Mouse (Mus musculus) stomach, embryonic 14.5 days (tissue): ENCODE results near the gene Lepr. TPM values are rescaled to one million over a fixed set of nuclear protein-coding genes. Genes with fewer than 3 reads are reported as not detected.

Source experiments
- ATAC-seq: fragments of 200-750 bp; cut with Nextera tagmentation; 2 replicates; pipeline ENCODE4 v1.8.0; 2017; ENCODE audit warnings: low read depth, moderate TSS enrichment; ENCODE audit not compliant: insufficient number of reproducible peaks, insufficient read depth, low FRiP score
- H3K27ac ChIP-seq: fragments of 300-500 bp; sonication (generic); 2 replicates; pipeline ENCODE4 v1.5.1; 2014; ENCODE audit warnings: mild to moderate bottlenecking, low read length, moderate library complexity, mixed read lengths
- H3K27me3 ChIP-seq: fragments of 300-500 bp; sonication (generic); 2 replicates; pipeline ENCODE4 v1.6.1; 2014; ENCODE audit warnings: low read length, control low read depth, mixed read lengths; ENCODE audit not compliant: control insufficient read depth, insufficient read depth
- H3K36me3 ChIP-seq: fragments of 300-500 bp; sonication (generic); 2 replicates; pipeline ENCODE4 v1.6.1; 2014; ENCODE audit warnings: mild to moderate bottlenecking, control low read depth, low read length, moderate library complexity, mixed read lengths; ENCODE audit not compliant: control insufficient read depth, insufficient read depth
- H3K4me1 ChIP-seq: fragments of 300-500 bp; sonication (generic); 2 replicates; pipeline ENCODE4 v1.6.1; 2014; ENCODE audit warnings: low read length, control low read depth, mixed read lengths; ENCODE audit not compliant: control insufficient read depth, insufficient read depth
- H3K4me2 ChIP-seq: fragments of 300-500 bp; sonication (generic); replicated peaks from 2 replicates; pipeline ENCODE4 v1.6.1; 2014; ENCODE audit warnings: low read depth, low read length, control low read depth
- H3K4me3 ChIP-seq: fragments of 300-500 bp; sonication (generic); 2 replicates; pipeline ENCODE4 v1.5.1; 2014; ENCODE audit warnings: low read depth, low read length, control low read depth
- H3K9ac ChIP-seq: fragments of 300-500 bp; sonication (generic); replicated peaks from 2 replicates; pipeline ENCODE4 v1.6.1; 2014; ENCODE audit warnings: low read depth, mild to moderate bottlenecking, control low read depth, low read length, moderate library complexity, mixed read lengths
- H3K9me3 ChIP-seq: fragments of 300-500 bp; sonication (generic); 2 replicates; pipeline ENCODE4 v1.6.1; 2016; ENCODE audit warnings: low read depth, low read length, control low read depth; ENCODE audit not compliant: control insufficient read depth
- WGBS: fragments of 180-500 bp; shearing (Covaris S2); extraction: QIAGEN DNeasy Blood & Tissue Kit; methylation state at CpG from one replicate; pipeline ENCODE4 v1.1.7; 2014; 5-methylcytosine and 5-hydroxymethylcytosine counted together
- polyA plus RNA-seq: library from polyadenylated mRNA; unstranded; fragments of >200 nt; fragmentation: Nextera tagmentation; extraction: Ambion mirVana; gene quantifications from 2 replicates; pipeline ENCODE4 v1.2.1, GENCODE M21; 2014

Lepr gene
- polyA plus RNA-seq, 1 experiment from 2014 or later = 3.7 TPM

DNA sequence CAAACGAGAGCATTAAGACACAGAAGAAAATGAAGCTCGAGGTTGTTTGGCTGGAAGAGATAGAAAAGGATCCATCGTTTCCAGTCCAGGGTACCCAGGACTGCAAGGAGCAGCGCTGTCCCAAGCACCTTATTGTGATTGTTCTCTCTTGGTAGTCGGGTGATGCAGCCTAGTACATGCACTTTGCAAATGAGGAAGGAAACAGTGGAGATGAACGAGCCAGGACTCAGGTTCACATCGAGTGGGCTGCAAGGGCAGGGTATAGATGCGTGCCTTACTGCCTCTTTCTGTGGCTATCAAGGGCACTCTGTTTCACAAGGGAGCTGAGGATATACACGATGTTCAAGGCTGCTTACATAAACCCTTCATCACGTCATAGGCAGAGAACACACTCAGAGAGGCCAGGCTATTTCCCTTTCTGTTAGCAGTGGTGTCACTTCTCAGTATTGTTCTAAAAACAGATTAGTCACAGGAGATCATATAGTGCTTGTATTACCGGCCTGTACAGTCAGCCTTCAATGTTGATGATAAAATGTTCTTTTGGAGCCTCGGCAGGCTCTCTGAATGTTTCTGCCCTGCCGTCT lies 30.9 kb upstream of the Lepr start:
- no peak overlapping the region for H3K27ac ChIP-seq
- ATAC-seq = no peak
- 76% methylated on average over 13 of the region's 13 CpGs for WGBS
- no peaks in the 10 kb centered on the region for H3K9me3 ChIP-seq
- no peaks in the 10 kb centered on the region for H3K36me3 ChIP-seq
- no peak overlapping the region for H3K9ac ChIP-seq
- H3K4me3 ChIP-seq = no peak overlapping the region
- H3K4me1 ChIP-seq = no peaks in the 10 kb centered on the region
- H3K27me3 ChIP-seq = no peaks in the 10 kb centered on the region
- H3K4me2 ChIP-seq = no peak overlapping the region

GRCm38 (mm10) chr4:101689241-101689640 lies 28.0 kb upstream of the Lepr start:
- no peak overlapping the region for H3K9ac ChIP-seq
- H3K9me3 ChIP-seq = no peaks in the 10 kb centered on the region
- ATAC-seq = no peak
- no peaks in the 10 kb centered on the region for H3K36me3 ChIP-seq
- WGBS = 88% methylated on average over 4 of the region's 4 CpGs
- H3K4me2 ChIP-seq = no peak overlapping the region
- H3K4me1 ChIP-seq = no peaks in the 10 kb centered on the region
- no peaks in the 10 kb centered on the region for H3K27me3 ChIP-seq
- H3K27ac ChIP-seq = no peak overlapping the region
- no peak overlapping the region for H3K4me3 ChIP-seq

- Histone ChIP-seq H3K27me3 (no peaks in the 10 kb centered on the region), H3K9ac (no peak overlapping the region), H3K4me3 (no peak overlapping the region), H3K36me3 (no peaks in the 10 kb centered on the region), H3K4me2 (no peak overlapping the region), H3K27ac (no peak overlapping the region), H3K4me1 (no peaks in the 10 kb centered on the region), H3K9me3 (no peaks in the 10 kb centered on the region)
- WGBS = 69% methylated on average over 5 of the region's 5 CpGs
- ATAC-seq = no peak
Observed at GRCm38 (mm10) chr4:101689645-101690044, 27.6 kb upstream of the Lepr start.

- Histone ChIP-seq H3K27me3 (no peaks in the 10 kb centered on the region), H3K9me3 (no peaks in the 10 kb centered on the region), H3K4me3 (no peak overlapping the region), H3K9ac (no peak overlapping the region), H3K4me2 (no peak overlapping the region), H3K27ac (no peak overlapping the region), H3K36me3 (no peaks in the 10 kb centered on the region), H3K4me1 (no peaks in the 10 kb centered on the region)
- WGBS = 86% methylated on average over 4 of the region's 4 CpGs
- ATAC-seq = no peak
Observed at GRCm38 (mm10) chr4:101692892-101693291, 24.3 kb upstream of the Lepr start.

- no peak overlapping the region for H3K4me2 ChIP-seq
- 66% methylated on average over 6 of the region's 6 CpGs for WGBS
- no peak overlapping the region for H3K4me3 ChIP-seq
- ATAC-seq = no peak
- H3K9ac ChIP-seq = no peak overlapping the region
- no peaks in the 10 kb centered on the region for H3K4me1 ChIP-seq
- H3K36me3 ChIP-seq = no peaks in the 10 kb centered on the region
- no peaks in the 10 kb centered on the region for H3K27me3 ChIP-seq
- no peaks in the 10 kb centered on the region for H3K9me3 ChIP-seq
- H3K27ac ChIP-seq = no peak overlapping the region
Observed at GRCm38 (mm10) chr4:101694529-101694928, 22.7 kb upstream of the Lepr start.

- no peaks in the 10 kb centered on the region for H3K4me1 ChIP-seq
- no peak overlapping the region for H3K27ac ChIP-seq
- H3K27me3 ChIP-seq = no peaks in the 10 kb centered on the region
- H3K9me3 ChIP-seq = no peaks in the 10 kb centered on the region
- no peak overlapping the region for H3K4me2 ChIP-seq
- no peaks in the 10 kb centered on the region for H3K36me3 ChIP-seq
- H3K9ac ChIP-seq = no peak overlapping the region
- no peak overlapping the region for H3K4me3 ChIP-seq
- WGBS = 81% methylated on average over 3 of the region's 3 CpGs
- no peak for ATAC-seq
Observed at GRCm38 (mm10) chr4:101697236-101697635, 20.0 kb upstream of the Lepr start.

DNA sequence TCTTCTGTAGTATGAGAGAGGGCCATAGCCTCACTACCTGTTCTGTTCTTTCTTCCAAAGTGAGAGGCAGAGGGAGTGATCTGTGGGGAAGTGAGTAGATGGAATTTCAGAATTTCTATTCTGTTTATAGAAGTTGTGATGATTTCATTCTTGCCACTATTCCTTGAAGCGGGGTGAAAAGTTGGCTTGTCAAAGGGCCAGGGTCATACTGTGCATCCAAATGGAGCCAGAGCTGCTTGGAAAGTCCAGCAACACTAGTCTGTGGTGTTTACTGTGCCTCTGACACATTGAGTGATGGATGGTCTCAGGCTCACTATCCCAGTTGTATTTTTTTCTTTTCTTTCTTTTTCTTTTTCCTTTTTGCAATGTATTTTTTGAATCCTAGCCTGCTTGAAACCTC lies 17.8 kb upstream of the Lepr start:
- H3K4me1 ChIP-seq = no peaks in the 10 kb centered on the region
- H3K9ac ChIP-seq = no peak overlapping the region
- H3K9me3 ChIP-seq = no peaks in the 10 kb centered on the region
- 38% methylated on average over 1 of the region's 1 CpGs for WGBS
- no peak overlapping the region for H3K4me3 ChIP-seq
- no peak overlapping the region for H3K4me2 ChIP-seq
- no peak for ATAC-seq
- H3K27ac ChIP-seq = no peak overlapping the region
- H3K36me3 ChIP-seq = no peaks in the 10 kb centered on the region
- no peaks in the 10 kb centered on the region for H3K27me3 ChIP-seq

GRCm38 (mm10) chr4:101700892-101701640 lies 16.1 kb upstream of the Lepr start:
- Histone ChIP-seq H3K4me2 (no peak overlapping the region), H3K27me3 (no peaks in the 10 kb centered on the region), H3K9ac (no peak overlapping the region), H3K36me3 (no peaks in the 10 kb centered on the region), H3K27ac (no peak overlapping the region), H3K4me3 (no peak overlapping the region), H3K4me1 (no peaks in the 10 kb centered on the region), H3K9me3 (no peaks in the 10 kb centered on the region)
- 81% methylated on average over 14 of the region's 14 CpGs for WGBS
- ATAC-seq = no peak

DNA sequence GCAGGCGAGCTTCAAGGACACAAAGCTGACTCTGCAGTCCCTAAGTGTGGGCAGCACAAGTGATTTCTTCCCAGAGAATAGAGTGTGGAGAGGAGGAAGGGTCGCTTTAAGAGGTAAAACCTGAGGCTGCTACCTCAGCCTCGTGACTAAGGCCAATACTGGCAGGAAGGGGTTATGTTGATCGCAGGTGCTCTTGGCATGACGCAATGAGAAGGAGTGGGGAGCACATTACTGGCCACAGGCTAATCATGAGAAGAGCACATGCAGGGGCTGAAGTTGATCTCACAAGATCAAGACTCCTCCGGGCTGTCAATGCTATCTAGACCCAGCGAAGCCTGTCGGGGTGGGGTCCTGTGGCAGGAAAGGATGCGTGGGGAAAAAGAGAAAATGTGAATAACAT lies 11.9 kb upstream of the Lepr start:
- H3K27ac ChIP-seq = no peak overlapping the region
- H3K9ac ChIP-seq = no peak overlapping the region
- no peaks in the 10 kb centered on the region for H3K27me3 ChIP-seq
- H3K4me3 ChIP-seq = no peak overlapping the region
- 88% methylated on average over 9 of the region's 9 CpGs for WGBS
- no peaks in the 10 kb centered on the region; the same call in 1 of the 2 replicates for H3K4me1 ChIP-seq
- H3K4me2 ChIP-seq = no peak overlapping the region
- H3K36me3 ChIP-seq = no peaks in the 10 kb centered on the region
- no peaks in the 10 kb centered on the region for H3K9me3 ChIP-seq
- no peak for ATAC-seq
